Mouse (Mus musculus) myocyte (in vitro differentiated cells): ENCODE results near the gene Ube4b.

ENCODE experiments used
- CEBPB ChIP-seq: IDR thresholded peaks from 2 replicates; pipeline ENCODE4 v1.6.1; 2011; ENCODE audit warnings: mild to moderate bottlenecking, moderate library complexity; ENCODE audit not compliant: poor library complexity, insufficient read depth, severe bottlenecking
- MAX ChIP-seq: IDR thresholded peaks from one replicate; pipeline ENCODE4 v1.6.1; 2011; ENCODE audit warnings: low read depth, mild to moderate bottlenecking, control low read depth
- MYOD1 ChIP-seq, 3 experiments: IDR thresholded peaks; one replicate each; pipeline ENCODE4 v1.6.1; 2011; ENCODE audit warnings: control low read depth in 2 of 3, low read depth in 2 of 3, mild to moderate bottlenecking in 2 of 3, moderate library complexity in 1 of 3; ENCODE audit not compliant: insufficient read length in 2 of 3, control insufficient read depth in 1 of 3
- POLR2A ChIP-seq: IDR thresholded peaks from one replicate; pipeline ENCODE4 v1.6.1; 2011; ENCODE audit warnings: low read depth, mild to moderate bottlenecking, control low read depth, moderate library complexity; ENCODE audit not compliant: insufficient read length
- POLR2AphosphoS2 ChIP-seq: IDR thresholded peaks from one replicate; pipeline ENCODE4 v1.6.1; 2011; ENCODE audit warnings: low read depth, control low read depth; ENCODE audit not compliant: insufficient read length
- REST ChIP-seq: IDR thresholded peaks from one replicate; pipeline ENCODE4 v1.6.1; 2011; ENCODE audit warnings: mild to moderate bottlenecking, control low read depth, moderate library complexity; ENCODE audit not compliant: insufficient read depth, insufficient read length

DNA sequence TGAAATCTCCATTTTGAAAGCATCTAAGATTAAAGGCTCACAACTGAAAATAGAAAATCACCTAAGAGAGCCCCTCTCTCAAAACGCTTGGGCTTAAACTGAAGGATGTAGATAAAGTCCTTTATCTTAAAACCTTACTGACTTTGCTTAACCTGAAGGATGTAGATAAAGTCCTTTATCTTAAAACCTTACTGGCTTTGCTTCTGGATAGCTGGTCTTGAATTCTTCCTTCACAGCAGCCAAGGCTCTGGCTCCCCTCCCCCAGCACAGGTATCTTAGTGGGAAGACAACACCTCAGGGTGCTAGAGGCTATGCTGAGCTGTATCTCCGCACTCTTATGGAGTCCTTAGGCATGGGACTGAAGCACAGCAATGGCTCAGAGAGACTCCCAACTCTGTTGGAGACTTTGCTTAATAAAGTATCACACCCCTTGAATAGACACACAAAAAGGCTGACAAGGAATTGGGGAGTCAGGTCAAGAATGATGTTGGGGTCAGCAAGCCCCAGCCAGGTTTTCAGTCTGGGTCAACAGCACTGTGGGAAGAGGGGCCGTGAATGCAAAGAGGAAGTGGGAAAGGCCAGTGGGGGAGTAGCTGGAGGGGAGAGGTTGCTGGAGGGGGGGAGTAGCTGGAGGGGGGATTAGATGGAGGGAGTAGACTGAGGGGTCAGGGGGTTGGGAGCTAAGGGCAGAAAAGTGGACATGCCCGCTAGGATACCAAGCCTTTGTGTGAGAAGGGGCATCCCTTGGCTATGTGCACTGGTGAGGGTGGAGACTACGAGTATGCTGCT lies 86.9 kb downstream of the Ube4b start:
- TF ChIP-seq POLR2A (no peak), MYOD1 (IDR thresholded peaks at IDR 0.05; ENCODE audit: control insufficient read depth in 1 of 3, insufficient read length in 2 of 3, low read depth in 2 of 3) (no peak), MAX (no peak), REST (no peak), POLR2AphosphoS2 (no peak), CEBPB (no peak)
